Mouse (Mus musculus) heart, embryonic 12.5 days (tissue): ENCODE results near the gene Gm16253. TPM values are rescaled to one million over a fixed set of nuclear protein-coding genes. Genes with fewer than 3 reads are reported as not detected.

ENCODE experiments used
- ATAC-seq: fragments of 200-750 bp; cut with Nextera tagmentation; 2 replicates; pipeline ENCODE4 v1.8.0; 2017; ENCODE audit warnings: moderate TSS enrichment, moderate library complexity; ENCODE audit not compliant: insufficient number of reproducible peaks, low FRiP score
- H3K27ac ChIP-seq: fragments of 300-500 bp; sonication (generic); 2 replicates; pipeline ENCODE4 v1.5.1; 2016; ENCODE audit warnings: mild to moderate bottlenecking, moderate library complexity; ENCODE audit not compliant: poor library complexity, severe bottlenecking
- H3K27me3 ChIP-seq: fragments of 300-500 bp; sonication (generic); replicated peaks from 2 replicates; pipeline ENCODE4 v1.6.1; 2016; ENCODE audit warnings: mild to moderate bottlenecking, moderate library complexity
- H3K36me3 ChIP-seq: fragments of 300-500 bp; sonication (generic); 2 replicates; pipeline ENCODE4 v1.6.1; 2016; ENCODE audit warnings: mild to moderate bottlenecking, moderate library complexity
- H3K4me1 ChIP-seq: fragments of 300-500 bp; sonication (generic); replicated peaks from 2 replicates; pipeline ENCODE4 v1.6.1; 2016; ENCODE audit warnings: mild to moderate bottlenecking
- H3K4me2 ChIP-seq: fragments of 300-500 bp; sonication (generic); 2 replicates; pipeline ENCODE4 v1.6.1; 2016; ENCODE audit warnings: mild to moderate bottlenecking, moderate library complexity
- H3K4me3 ChIP-seq: fragments of 300-500 bp; sonication (generic); 2 replicates; pipeline ENCODE4 v1.5.1; 2016; ENCODE audit warnings: mild to moderate bottlenecking
- H3K9ac ChIP-seq: fragments of 300-500 bp; sonication (generic); 2 replicates; pipeline ENCODE4 v1.6.1; 2016; ENCODE audit warnings: mild to moderate bottlenecking, moderate library complexity
- H3K9me3 ChIP-seq: fragments of 300-500 bp; sonication (generic); replicated peaks from 2 replicates; pipeline ENCODE4 v1.6.1; 2016; ENCODE audit warnings: mild to moderate bottlenecking, moderate library complexity
- WGBS: fragments of 180-500 bp; shearing (Covaris S2); methylation state at CpG from one replicate; pipeline ENCODE4 v1.1.7; 2016; 5-methylcytosine and 5-hydroxymethylcytosine counted together
- polyA plus RNA-seq: library from polyadenylated mRNA; unstranded; fragments of >200 nt; fragmentation: Nextera tagmentation; extraction: Ambion mirVana; gene quantifications from 2 replicates; pipeline ENCODE4 v1.2.1, GENCODE M21; 2016

The Gm16253 gene
- polyA plus RNA-seq, 1 experiment from 2014 or later = 1.6 TPM

DNA sequence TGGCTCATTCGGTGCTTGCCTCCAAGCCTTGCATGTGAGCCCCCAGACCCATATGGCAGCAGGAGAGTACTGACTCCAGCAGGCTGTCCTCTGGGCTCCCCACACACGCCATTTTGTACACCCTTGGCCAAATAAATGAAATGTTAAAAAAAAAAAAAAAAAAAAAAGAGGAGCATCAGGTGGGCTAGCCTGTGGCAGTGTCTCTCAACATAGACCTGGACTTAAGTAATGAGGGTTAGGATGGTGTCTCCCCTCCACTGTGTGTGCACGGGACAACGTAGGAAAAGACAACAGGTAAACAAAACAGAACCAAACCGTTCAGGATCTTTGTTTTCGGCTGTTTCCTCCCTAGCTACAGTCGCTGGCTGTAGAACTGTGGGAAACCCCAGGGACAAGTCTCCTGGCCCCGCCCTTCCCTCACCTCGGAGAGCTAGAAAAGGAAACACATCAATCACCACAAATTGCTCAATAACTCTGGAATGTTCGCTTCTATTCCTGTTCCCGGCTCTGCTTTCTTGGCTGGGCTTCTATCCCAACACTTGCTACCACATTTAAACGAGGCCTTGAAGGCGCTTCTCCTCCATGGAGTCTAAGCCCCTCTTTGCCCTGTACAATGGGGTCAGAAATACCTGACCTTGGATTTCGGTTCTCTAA lies 652 bp upstream of the Gm16253 start:
- Histone ChIP-seq H3K9ac (0 out of 2 replicates have a peak overlapping the region, but pooled peaks have one; percentile 57), H3K27ac (peak overlapping the region; percentile 98)
- peak; percentile 40 for ATAC-seq

DNA sequence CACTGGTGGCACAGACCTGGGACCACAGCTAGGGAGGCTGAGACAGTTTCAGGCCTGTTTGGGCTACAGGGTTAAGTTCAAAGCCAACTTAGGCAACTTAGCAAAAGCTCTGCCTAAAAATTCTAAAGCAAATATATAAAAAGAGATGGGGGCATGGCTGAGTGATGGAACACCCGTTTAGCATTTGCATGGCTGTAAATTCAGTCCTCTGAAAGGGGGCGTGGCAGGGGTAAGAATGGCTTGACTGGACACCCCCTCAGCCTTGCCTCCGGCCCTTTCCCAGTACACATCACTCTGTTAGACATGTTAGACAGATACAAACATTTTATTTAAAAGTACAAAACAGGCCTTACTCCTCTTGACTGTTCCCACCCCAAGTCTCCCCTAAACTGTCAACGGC lies 782 bp downstream of the Gm16253 start:
- Histone ChIP-seq H3K36me3 (no peaks in the 10 kb centered on the region), H3K9me3 (no peaks in the 10 kb centered on the region), H3K27ac (peak overlapping the region; percentile 98), H3K4me2 (peak overlapping the region; percentile 60), H3K4me3 (peak overlapping the region; percentile 27; the same call in 1 of the 2 replicates), H3K27me3 (no peaks in the 10 kb centered on the region), H3K4me1 (peaks cover 64% of the 10 kb centered on the region), H3K9ac (peak overlapping the region; percentile 57)
- WGBS = 76% methylated on average over 4 of the region's 4 CpGs
- ATAC-seq = no peak

More for the DNA sequence above, 652 bp upstream of the Gm16253 start:
- H3K4me1 ChIP-seq = peaks cover 71% of the 10 kb centered on the region
- no peaks in the 10 kb centered on the region for H3K27me3 ChIP-seq
- H3K4me3 ChIP-seq = peak overlapping the region; percentile 27
- H3K9me3 ChIP-seq = no peaks in the 10 kb centered on the region
- WGBS = 34% methylated on average over 14 of the region's 14 CpGs
- no peaks in the 10 kb centered on the region for H3K36me3 ChIP-seq
- peak overlapping the region; percentile 60 for H3K4me2 ChIP-seq

DNA sequence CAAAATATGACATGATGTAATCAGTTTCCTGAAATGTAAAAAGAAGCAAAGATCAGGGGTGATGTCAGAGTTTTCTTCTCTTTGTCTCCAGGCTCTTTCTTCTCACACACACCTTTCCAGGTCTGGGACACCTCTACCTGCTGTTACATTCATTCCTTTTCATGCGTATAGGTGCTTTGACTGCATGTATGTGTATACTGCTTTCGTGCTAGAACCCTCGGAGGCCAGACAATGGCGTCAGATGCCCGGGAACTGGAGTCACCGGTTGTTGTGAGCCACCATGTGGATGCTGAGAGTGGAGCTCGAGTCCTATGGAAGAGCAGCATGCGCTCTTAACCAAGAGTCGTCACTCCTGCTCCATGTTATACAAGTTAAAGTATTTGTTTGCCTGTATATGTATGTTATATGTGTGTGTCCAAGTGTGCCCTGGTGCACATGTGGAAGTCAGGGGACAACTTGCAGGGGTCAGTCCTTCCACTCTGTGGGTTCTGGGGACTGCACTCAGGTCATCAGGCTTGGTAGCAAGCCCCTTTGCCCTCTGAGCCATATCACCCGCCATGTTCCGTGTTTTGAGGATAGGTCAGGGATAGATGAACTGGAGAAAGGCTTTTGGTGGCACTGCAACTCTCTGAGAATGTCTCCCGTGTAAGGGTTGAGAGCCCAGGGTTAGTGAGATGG lies 1.9 kb downstream of the Gm16253 start:
- Histone ChIP-seq H3K9me3 (no peaks in the 10 kb centered on the region), H3K4me2 (no peak overlapping the region), H3K27ac (peak overlapping the region; percentile 47), H3K27me3 (no peaks in the 10 kb centered on the region), H3K4me3 (no peak overlapping the region), H3K4me1 (peaks cover 57% of the 10 kb centered on the region), H3K9ac (0 out of 2 replicates have a peak overlapping the region, but pooled peaks have one; percentile 30), H3K36me3 (no peaks in the 10 kb centered on the region)
- 80% methylated on average over 12 of the region's 12 CpGs for WGBS
- no peak for ATAC-seq

DNA sequence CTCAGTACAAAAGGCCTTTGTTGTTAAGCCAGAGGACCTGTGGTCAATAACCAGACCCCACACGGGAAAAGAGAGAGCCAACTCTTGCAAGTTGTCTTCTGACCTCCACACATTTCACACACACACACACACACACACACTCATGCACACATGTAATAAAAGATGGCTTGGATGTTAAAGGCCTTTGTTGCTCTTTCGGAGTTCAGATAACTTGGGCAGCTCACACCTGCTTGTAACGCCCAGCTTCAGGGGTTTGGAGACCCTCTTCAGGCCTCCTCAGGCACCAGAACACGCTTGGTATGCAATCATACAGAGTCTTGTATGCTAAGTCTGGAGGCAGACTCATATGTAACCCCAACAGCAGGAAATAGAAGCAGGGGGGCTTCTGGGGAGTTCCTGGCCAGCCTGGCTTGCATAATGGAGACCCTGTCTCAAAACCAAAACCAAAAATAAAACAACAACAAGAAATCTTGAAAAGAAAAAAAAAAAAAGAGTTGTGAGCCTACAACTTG lies 2.5 kb downstream of the Gm16253 start:
- H3K4me3 ChIP-seq = no peak overlapping the region
- H3K9ac ChIP-seq = 0 out of 2 replicates have a peak overlapping the region, but pooled peaks have one; percentile 34
- peaks cover 51% of the 10 kb centered on the region for H3K4me1 ChIP-seq
- peaks cover 3% of the 10 kb centered on the region; the same call in 1 of the 2 replicates for H3K36me3 ChIP-seq
- H3K27me3 ChIP-seq = no peaks in the 10 kb centered on the region
- no peak overlapping the region for H3K4me2 ChIP-seq
- ATAC-seq = no peak
- peak overlapping the region; percentile 47; the same call in 1 of the 2 replicates for H3K27ac ChIP-seq
- whole genome bisulfite sequencing = 76% methylated on average over 4 of the region's 4 CpGs
- H3K9me3 ChIP-seq = no peaks in the 10 kb centered on the region

DNA sequence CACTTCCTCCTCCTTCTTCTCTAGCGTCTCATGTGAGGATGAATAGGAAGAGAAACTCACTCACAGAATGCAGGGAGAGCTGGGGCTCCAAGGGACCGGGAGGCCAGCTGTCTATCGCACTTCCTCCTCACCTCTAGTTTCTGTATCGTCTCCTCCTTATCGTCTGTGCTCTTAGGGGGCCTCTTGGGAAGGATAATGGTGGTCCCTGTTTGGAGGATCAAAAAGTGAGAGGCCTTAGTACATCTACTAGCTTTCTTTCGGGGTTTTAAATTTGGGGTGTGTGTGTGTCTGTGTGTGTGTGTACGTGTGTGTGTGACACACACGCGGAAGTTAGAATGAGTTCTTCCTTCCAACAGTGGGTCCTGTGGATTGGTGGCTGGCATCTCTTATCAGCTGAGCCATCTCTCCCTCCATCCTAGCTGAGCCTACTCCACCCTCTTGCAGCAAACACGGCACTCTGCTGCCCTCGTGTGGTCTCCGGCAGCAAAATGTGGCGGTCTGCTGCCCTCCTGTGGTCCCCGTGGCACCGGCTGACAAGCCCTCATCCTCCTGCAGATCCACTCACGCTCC lies 3.2 kb downstream of the Gm16253 start:
- Histone ChIP-seq H3K4me3 (peak overlapping the region; percentile 25), H3K4me1 (peaks cover 47% of the 10 kb centered on the region), H3K4me2 (peak overlapping the region; percentile 61), H3K27me3 (no peaks in the 10 kb centered on the region), H3K36me3 (peaks cover 4% of the 10 kb centered on the region; the same call in 1 of the 2 replicates), H3K9ac (peak overlapping the region; percentile 73), H3K27ac (peak overlapping the region; percentile 47; the same call in 1 of the 2 replicates), H3K9me3 (no peaks in the 10 kb centered on the region)
- ATAC-seq = 0 out of 2 replicates have a peak, but pooled peaks have one; percentile 19
- 7% methylated on average over 16 of the region's 16 CpGs for WGBS

DNA sequence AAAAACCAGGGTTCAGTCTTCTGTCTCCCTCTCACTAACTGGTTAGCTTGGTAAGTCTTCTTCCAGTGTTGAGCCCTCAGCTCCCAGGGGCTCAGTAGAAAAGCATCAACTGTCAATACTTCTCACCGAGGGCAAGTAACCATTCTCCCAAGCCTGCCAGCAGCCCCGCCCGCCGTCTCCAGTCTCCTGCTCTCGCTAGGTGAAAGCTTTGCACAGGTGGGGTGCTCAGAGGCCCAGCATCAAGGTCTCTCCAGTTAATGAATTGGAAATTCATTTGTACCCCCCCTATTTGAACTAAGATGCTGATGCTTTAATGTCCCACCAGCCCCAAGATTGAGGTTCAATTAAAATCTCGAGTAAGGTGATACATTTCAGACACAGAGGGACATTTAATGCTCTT lies 4.4 kb downstream of the Gm16253 start:
- H3K9me3 ChIP-seq = no peaks in the 10 kb centered on the region
- H3K27ac ChIP-seq = no peak overlapping the region
- H3K4me3 ChIP-seq = no peak overlapping the region
- 44% methylated on average over 6 of the region's 6 CpGs for WGBS
- 0 out of 2 replicates have a peak overlapping the region, but pooled peaks have one; percentile 19 for H3K9ac ChIP-seq
- peaks cover 4% of the 10 kb centered on the region; the same call in 1 of the 2 replicates for H3K36me3 ChIP-seq
- H3K4me1 ChIP-seq = peaks cover 36% of the 10 kb centered on the region
- H3K4me2 ChIP-seq = peak overlapping the region; percentile 61; the same call in 1 of the 2 replicates
- no peak for ATAC-seq
- H3K27me3 ChIP-seq = no peaks in the 10 kb centered on the region

DNA sequence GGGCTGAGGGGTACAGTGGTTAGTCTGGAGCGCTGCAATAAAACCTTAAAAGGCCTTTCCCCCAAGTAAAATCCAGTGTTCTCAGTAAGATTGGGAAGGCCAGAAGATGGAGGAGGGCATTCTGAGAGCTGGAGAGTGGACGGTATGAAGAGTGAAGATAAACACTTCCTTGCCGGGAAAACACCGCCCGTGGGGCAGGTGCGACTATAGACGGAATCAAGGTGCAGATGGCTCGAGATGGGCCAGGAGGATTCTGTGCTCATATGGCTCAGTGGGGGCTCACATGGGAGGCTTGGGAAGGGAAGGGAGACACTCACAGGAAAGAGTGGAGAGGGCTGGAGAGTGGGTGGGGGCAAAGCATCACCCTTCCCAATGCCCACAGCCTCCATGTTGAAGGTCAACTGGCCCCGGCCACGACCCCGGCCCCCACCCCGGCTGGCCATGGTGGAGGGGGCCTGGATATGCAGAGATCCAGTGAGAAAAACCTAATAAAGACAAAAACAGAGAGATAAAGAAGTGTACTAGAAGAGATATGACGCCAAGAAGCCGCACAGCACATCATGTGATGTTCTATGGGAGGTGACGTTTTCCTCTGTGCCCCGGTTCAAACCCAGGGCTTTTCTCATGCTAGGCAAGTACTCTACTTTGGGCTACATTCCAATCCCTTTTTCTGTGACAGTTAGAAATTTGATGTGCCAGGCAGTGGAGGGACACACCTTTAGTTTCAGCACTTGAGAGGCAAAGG lies 5.2 kb downstream of the Gm16253 start:
- H3K4me1 ChIP-seq = peaks cover 32% of the 10 kb centered on the region
- H3K4me2 ChIP-seq = no peak overlapping the region
- H3K4me3 ChIP-seq = no peak overlapping the region
- no peaks in the 10 kb centered on the region for H3K27me3 ChIP-seq
- peaks cover 4% of the 10 kb centered on the region; the same call in 1 of the 2 replicates for H3K36me3 ChIP-seq
- no peaks in the 10 kb centered on the region for H3K9me3 ChIP-seq
- WGBS = 83% methylated on average over 16 of the region's 16 CpGs
- H3K27ac ChIP-seq = no peak overlapping the region
- no peak overlapping the region for H3K9ac ChIP-seq
- no peak for ATAC-seq

DNA sequence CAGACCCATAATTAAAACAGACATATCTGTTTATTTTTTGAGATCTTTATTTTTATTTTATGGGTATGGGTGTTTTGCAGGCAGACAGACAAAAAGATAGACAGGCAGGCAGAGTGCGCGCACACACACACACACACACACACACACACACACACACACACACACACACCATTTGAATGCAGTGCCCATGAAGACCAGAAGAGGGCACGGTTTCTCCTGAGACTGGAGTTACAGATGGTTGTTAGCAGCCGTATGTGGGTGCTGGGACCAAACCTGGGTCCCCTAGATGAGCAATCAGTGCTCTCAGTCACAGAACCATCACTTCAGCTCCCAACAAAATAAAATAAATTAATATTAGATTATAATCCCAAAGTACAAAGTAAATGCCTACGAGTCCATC lies 6.6 kb downstream of the Gm16253 start:
- Histone ChIP-seq H3K4me3 (no peak overlapping the region), H3K9me3 (0 out of 2 replicates have a peak, but pooled peaks cover 5% of the 10 kb centered on the region), H3K27ac (no peak overlapping the region), H3K9ac (no peak overlapping the region), H3K27me3 (no peaks in the 10 kb centered on the region), H3K4me2 (no peak overlapping the region), H3K4me1 (peaks cover 22% of the 10 kb centered on the region), H3K36me3 (peaks cover 9% of the 10 kb centered on the region; the same call in 1 of the 2 replicates)
- WGBS = 83% methylated on average over 5 of the region's 5 CpGs
- ATAC-seq = no peak

DNA sequence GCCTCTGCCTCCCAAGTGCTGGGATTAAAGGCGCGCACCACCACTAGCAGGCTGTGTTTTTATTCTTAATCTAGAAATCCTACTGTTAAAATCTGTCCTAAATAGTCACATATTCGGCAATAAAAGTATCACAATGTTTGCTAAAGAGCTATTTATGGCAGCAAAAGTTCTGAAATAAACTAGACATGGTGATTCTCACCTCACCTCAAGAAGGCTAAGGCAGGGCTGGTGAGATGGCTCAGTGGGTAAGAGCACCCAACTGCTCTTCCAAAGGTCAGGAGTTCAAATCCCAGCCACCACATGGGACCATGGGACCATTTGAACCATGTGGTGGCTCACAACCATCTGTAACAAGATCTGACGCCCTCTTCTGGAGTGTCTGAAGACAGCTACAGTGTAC lies 13.9 kb downstream of the Gm16253 start:
- no peak overlapping the region for H3K4me2 ChIP-seq
- no peaks in the 10 kb centered on the region for H3K27me3 ChIP-seq
- ATAC-seq = no peak
- 0 out of 2 replicates have a peak, but pooled peaks cover 8% of the 10 kb centered on the region for H3K9me3 ChIP-seq
- peaks cover 16% of the 10 kb centered on the region for H3K36me3 ChIP-seq
- WGBS = 78% methylated on average over 4 of the region's 4 CpGs
- peaks cover 12% of the 10 kb centered on the region for H3K4me1 ChIP-seq
- no peak overlapping the region for H3K27ac ChIP-seq
- no peak overlapping the region for H3K4me3 ChIP-seq
- H3K9ac ChIP-seq = no peak overlapping the region

DNA sequence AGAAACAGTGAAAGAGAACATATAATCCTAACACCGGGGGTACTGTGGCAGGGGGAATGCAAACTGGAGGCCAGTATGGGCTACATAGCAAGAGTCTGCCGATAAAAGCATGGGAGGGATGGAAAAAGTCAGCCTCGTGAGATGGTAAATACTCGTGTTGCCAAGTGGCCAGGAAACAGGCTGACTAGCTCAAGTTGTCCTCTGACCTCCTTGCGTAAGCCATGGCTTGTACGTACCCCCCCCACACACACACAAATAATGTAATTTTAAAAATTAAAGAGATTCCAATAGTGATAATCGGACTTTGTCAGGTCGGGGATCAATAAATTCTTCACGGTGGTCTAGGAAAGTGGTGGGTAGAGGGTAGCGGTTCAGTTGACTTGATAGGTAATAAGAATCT lies 16.6 kb downstream of the Gm16253 start:
- ATAC-seq = no peak
- H3K27ac ChIP-seq = peak overlapping the region; percentile 87

More for the DNA sequence above, 16.6 kb downstream of the Gm16253 start:
- under 1% methylated on average over 10 of the region's 10 CpGs for WGBS
- H3K9me3 ChIP-seq = 0 out of 2 replicates have a peak, but pooled peaks cover 4% of the 10 kb centered on the region
- peaks cover 31% of the 10 kb centered on the region for H3K4me1 ChIP-seq
- peaks cover 10% of the 10 kb centered on the region; the same call in 1 of the 2 replicates for H3K36me3 ChIP-seq
- no peaks in the 10 kb centered on the region for H3K27me3 ChIP-seq
- peak overlapping the region; percentile 80 for H3K9ac ChIP-seq
- peak overlapping the region; percentile 72 for H3K4me3 ChIP-seq
- H3K4me2 ChIP-seq = peak overlapping the region; percentile 82
